In genomic region chr12:31318409-31318963, GRCm38 (mm10) we compare ENCODE assay signal across 13 mouse cellular contexts. TPM values are rescaled to one million over a fixed set of nuclear protein-coding genes. Genes with fewer than 3 reads are reported as not detected.
A peak's percentile ranks its signal among the peaks of the same experiment; 100 is the strongest.
DNase-seq lines count a peak whose midpoint lies in the region; ATAC-seq and TF ChIP-seq lines count a peak whose summit lies in the region.
"Had no signal": no experiment of that assay in that cellular context is flagged by ENCODE, and none has a peak within 500 bp of the region (broad histone marks: within the 10 kb centered on the region; RNA-seq: fewer than 3 reads in every experiment).

No protein-coding gene starts in this region.

- no peak for DNase-seq in heart, embryonic 10.5 days (ENCODE audit: low spot score)
- peak; percentile 29 to 66 for DNase-seq in left cerebral cortex, postnatal 10 days (ENCODE audit: extremely low spot score in 1 of 2, low spot score in 2 of 2)
- DNase-seq in left cerebral cortex, adult 2 months (ENCODE audit: extremely low spot score in 1 of 2, low spot score in 2 of 2): no peak
- DNase-seq in MN1 (ENCODE audit: low spot score): peak; percentile 14
- peak; percentile 78 for DNase-seq in Muller cell, postnatal 12 days (ENCODE audit: inconsistent ontology term)
- DNase-seq in gastrocnemius, adult 18-20 months (ENCODE audit: low spot score): no peak
- DNase-seq in layer of hippocampus, adult 9-10 months (ENCODE audit: low spot score): no peak
- DNase-seq: gastrocnemius, postnatal 25 days; kidney, postnatal 14 days; lung, postnatal 4 days had no signal

- WGBS in heart, embryonic 12.5 days: 62% methylated on average over 10 of the region's 10 CpGs
- 85% methylated on average over 10 of the region's 10 CpGs for WGBS in heart, embryonic 10.5 days

- H3K4me3 ChIP-seq in heart, embryonic 12.5 days: no peak overlapping the region
- no peak overlapping the region for H3K4me3 ChIP-seq in heart, embryonic 10.5 days
- H3K4me3 ChIP-seq in left cerebral cortex, adult 2 months: no peak overlapping the region
- H3K4me3 ChIP-seq: liver, embryonic 12.5 days; myocyte had no signal

- H3K9me3 ChIP-seq in heart, embryonic 12.5 days (replicated peaks): 0 out of 2 replicates have a peak, but pooled peaks cover 3% of the 10 kb centered on the region
- no peaks in the 10 kb centered on the region for H3K9me3 ChIP-seq in heart, embryonic 10.5 days
- H3K9me3 ChIP-seq: liver, embryonic 12.5 days had no signal

- no peak for TF ChIP-seq CTCF in left cerebral cortex, adult 2 months (IDR thresholded peaks at IDR 0.05)

- peak overlapping the region; percentile 30; the same call in 1 of the 2 replicates for H3K27ac ChIP-seq in heart, embryonic 12.5 days (ENCODE audit: poor library complexity, severe bottlenecking)
- H3K27ac ChIP-seq in heart, embryonic 10.5 days: no peak overlapping the region
- no peak overlapping the region for H3K27ac ChIP-seq in left cerebral cortex, adult 2 months
- H3K27ac ChIP-seq: liver, embryonic 12.5 days had no signal

- intact Hi-C loops in left cerebral cortex, postnatal 10 days (cut with DNase I): no loop called here
- intact Hi-C loops in left cerebral cortex, adult 2 months (cut with DNase I): no loop called here

- no peak overlapping the region for H3K4me2 ChIP-seq in heart, embryonic 12.5 days
- H3K4me2 ChIP-seq: liver, embryonic 12.5 days had no signal

- H3K36me3 ChIP-seq in heart, embryonic 12.5 days: peaks cover 96% of the 10 kb centered on the region
- peaks cover 98% of the 10 kb centered on the region for H3K36me3 ChIP-seq in heart, embryonic 10.5 days

- peaks cover 17% of the 10 kb centered on the region; the same call in 1 of the 2 replicates for H3K4me1 ChIP-seq in heart, embryonic 12.5 days (replicated peaks)
- H3K4me1 ChIP-seq in heart, embryonic 10.5 days: no peaks in the 10 kb centered on the region
- H3K4me1 ChIP-seq: liver, embryonic 12.5 days had no signal

- no peaks in the 10 kb centered on the region for H3K27me3 ChIP-seq in heart, embryonic 12.5 days (replicated peaks)
- H3K27me3 ChIP-seq in heart, embryonic 10.5 days (ENCODE audit: insufficient read depth, poor library complexity, severe bottlenecking): no peaks in the 10 kb centered on the region
- H3K27me3 ChIP-seq: liver, embryonic 12.5 days had no signal

- no peak overlapping the region for H3K9ac ChIP-seq in heart, embryonic 12.5 days
- H3K9ac ChIP-seq: liver, embryonic 12.5 days had no signal

- ATAC-seq in heart, embryonic 12.5 days (ENCODE audit: insufficient number of reproducible peaks, low FRiP score): no peak
- ATAC-seq: liver, embryonic 12.5 days had no signal

RNA-seq across cellular contexts. Expression of gene Dld, which starts 32.8 kb away (rescaled TPM):
- polyA plus RNA-seq in heart, embryonic 12.5 days (2016; fragmentation: Nextera tagmentation; extraction: Ambion mirVana): 235 and 238 TPM in 2 replicates
- 166 and 209 TPM in 2 replicates for polyA plus RNA-seq in heart, embryonic 10.5 days (2016; fragmentation: Nextera tagmentation; extraction: Ambion mirVana)
- 100 to 1,000 TPM; 111 to 119 TPM for total RNA-seq in left cerebral cortex, postnatal 10 days (2021)
- 100 to 1,000 TPM in 1 of 2 experiments, 10 to 100 TPM in 1; 96.5 to 112 TPM for total RNA-seq in left cerebral cortex, adult 2 months (2021)
- total RNA-seq in gastrocnemius, adult 18-20 months (2021): 100 to 1,000 TPM; 177 to 200 TPM

RNA-seq across cellular contexts. Expression of gene Lamb1, which starts 53.5 kb away (rescaled TPM):
- polyA plus RNA-seq in heart, embryonic 12.5 days (2016; fragmentation: Nextera tagmentation; extraction: Ambion mirVana): 127 and 132 TPM in 2 replicates
- polyA plus RNA-seq in heart, embryonic 10.5 days (2016; fragmentation: Nextera tagmentation; extraction: Ambion mirVana): 66.1 and 102 TPM in 2 replicates
- total RNA-seq in left cerebral cortex, postnatal 10 days (2021): 10 to 100 TPM; 33.1 to 35.1 TPM
- 10 to 100 TPM; 16.8 to 17.1 TPM for total RNA-seq in left cerebral cortex, adult 2 months (2021)
- total RNA-seq in gastrocnemius, adult 18-20 months (2021): 10 to 100 TPM; 10.8 to 13.2 TPM

Comparison
In these comparisons a context has a peak if more than half of its experiments do, and no peak if none do; other contexts are left out.
1. DNase-seq: peak in left cerebral cortex, postnatal 10 days (2 of 2), MN1 (single experiment) and Muller cell, postnatal 12 days (single experiment); none in heart, embryonic 10.5 days (single experiment), left cerebral cortex, adult 2 months (0 of 2), gastrocnemius, adult 18-20 months (single experiment) and layer of hippocampus, adult 9-10 months (single experiment).